Mouse (Mus musculus): ENCODE data around the gene Tex12.

DNA sequence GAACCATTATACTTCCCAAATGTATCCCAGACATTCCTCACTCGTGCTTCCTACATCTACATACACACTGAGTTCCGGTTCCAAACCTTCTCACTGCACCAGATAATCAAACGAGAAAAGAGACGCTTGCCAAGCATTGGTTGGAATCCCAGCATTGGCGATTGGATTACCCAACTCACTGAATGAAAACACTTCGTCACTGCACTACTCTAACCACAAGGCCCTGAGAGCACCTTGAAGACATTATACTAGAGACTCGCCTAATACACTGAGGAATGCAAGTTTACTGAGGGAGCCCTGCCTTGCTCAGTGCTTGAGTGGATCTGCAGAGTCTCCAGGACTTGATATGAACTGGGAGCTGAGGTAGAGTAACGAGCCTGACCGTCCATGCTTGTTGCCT is 18.7 kb downstream of the Tex12 start:
- TF ChIP-seq GATA1 (IDR thresholded peaks at IDR 0.05; ENCODE audit: borderline replicate concordance, low read length) (no peak), CTCF (IDR thresholded peaks at IDR 0.05; ENCODE audit: low read depth, low read length) (no peak), GATA2 (IDR thresholded peaks at IDR 0.05; ENCODE audit: borderline replicate concordance, low read depth, low read length) (no peak), TAL1 (conservative IDR thresholded peaks at IDR 0.05; ENCODE audit: low read depth, low read length) (no peak), POLR2AphosphoS5 (IDR thresholded peaks at IDR 0.05; ENCODE audit: insufficient replicate concordance, low read depth, low read length) (no peak)
